Mouse (Mus musculus): ENCODE data around the gene Rnf169.
"Not testable (repeated sequence)": the region's sequence is repeated elsewhere in the genome, so short reads cannot be mapped to it uniquely, and the experiment has no call there.

The Rnf169 gene

GRCm38 (mm10) chr7:99979546-99980131 is 609 bp downstream of the Rnf169 start:
- peak in 1 of 2 experiments; percentile 29 for DNase-seq (ENCODE audit: low spot score in 2 of 2)

- DNase-seq (ENCODE audit: low spot score in 2 of 2), result no peak
Measured at GRCm38 (mm10) chr7:99979081-99979480, 1.2 kb downstream of the Rnf169 start.

- no peak for DNase-seq (ENCODE audit: low spot score in 2 of 2)
Measured at GRCm38 (mm10) chr7:99978041-99978440, 2.2 kb downstream of the Rnf169 start.

- peak in 1 of 2 experiments; percentile 38 for DNase-seq (ENCODE audit: low spot score in 2 of 2)
Measured at GRCm38 (mm10) chr7:99975819-99976575, 4.3 kb downstream of the Rnf169 start.

GRCm38 (mm10) chr7:99974208-99974970 is 5.9 kb downstream of the Rnf169 start:
- DNase-seq (ENCODE audit: low spot score in 2 of 2), result peak in 1 of 2 experiments; percentile 25

GRCm38 (mm10) chr7:99972912-99973311 is 7.3 kb downstream of the Rnf169 start:
- DNase-seq (ENCODE audit: low spot score in 2 of 2), result not testable (repeated sequence)

GRCm38 (mm10) chr7:99971926-99972325 is 8.3 kb downstream of the Rnf169 start:
- DNase-seq (ENCODE audit: low spot score in 2 of 2), result no peak

GRCm38 (mm10) chr7:99969151-99969550 is 11.1 kb downstream of the Rnf169 start:
- DNase-seq (ENCODE audit: low spot score in 2 of 2), result no peak

- DNase-seq (ENCODE audit: low spot score in 2 of 2), result peak in 1 of 2 experiments; percentile 49
Measured at GRCm38 (mm10) chr7:99966011-99966721, 14.1 kb downstream of the Rnf169 start.

GRCm38 (mm10) chr7:99965020-99965841 is 15.0 kb downstream of the Rnf169 start:
- DNase-seq (ENCODE audit: low spot score in 2 of 2), result peak in 1 of 2 experiments; percentile 56

- DNase-seq (ENCODE audit: low spot score in 2 of 2), result peak in 1 of 2 experiments; percentile 19
Measured at GRCm38 (mm10) chr7:99963237-99963860, 16.9 kb downstream of the Rnf169 start.

GRCm38 (mm10) chr7:99962536-99963236 is 17.6 kb downstream of the Rnf169 start:
- DNase-seq (ENCODE audit: low spot score in 2 of 2), result peak; percentile 16 to 42

GRCm38 (mm10) chr7:99961518-99961917 is 18.7 kb downstream of the Rnf169 start:
- peak; percentile 10 to 13 for DNase-seq (ENCODE audit: low spot score in 2 of 2)

- peak; percentile 13 to 36 for DNase-seq (ENCODE audit: low spot score in 2 of 2)
Measured at GRCm38 (mm10) chr7:99960571-99960970, 19.7 kb downstream of the Rnf169 start.

GRCm38 (mm10) chr7:99957226-99957965 is 22.9 kb downstream of the Rnf169 start:
- peak; percentile 12 to 41 for DNase-seq (ENCODE audit: low spot score in 2 of 2)

GRCm38 (mm10) chr7:99956095-99956494 is 24.2 kb downstream of the Rnf169 start:
- DNase-seq (ENCODE audit: low spot score in 2 of 2), result peak in 1 of 2 experiments; percentile 8

- DNase-seq (ENCODE audit: low spot score in 2 of 2), result peak; percentile 10 to 47
Measured at GRCm38 (mm10) chr7:99954212-99954611, 26.0 kb downstream of the Rnf169 start.

GRCm38 (mm10) chr7:99953442-99954098 is 26.7 kb downstream of the Rnf169 start:
- DNase-seq (ENCODE audit: low spot score in 2 of 2), result peak; percentile 5 to 32
